Mouse (Mus musculus): ENCODE results near the gene Lenep. TPM values are rescaled to one million over a fixed set of nuclear protein-coding genes. Genes with fewer than 3 reads are reported as not detected.
A peak's percentile ranks its signal among the peaks of the same experiment; 100 is the strongest.

Gene Lenep
- polyA plus RNA-seq, 1 experiment from 2014 or later = not detected

- Histone ChIP-seq H3K4me1 (peaks cover 72% of the 10 kb centered on the region), H3K9me3 (replicated peaks) (0 out of 2 replicates have a peak, but pooled peaks cover 4% of the 10 kb centered on the region), H3K27me3 (replicated peaks) (no peaks in the 10 kb centered on the region), H3K36me3 (peaks cover 43% of the 10 kb centered on the region), H3K9ac (peak overlapping the region; percentile 78), H3K27ac (peak overlapping the region; percentile 94), H3K4me3 (peak overlapping the region; percentile 75), H3K4me2 (peak overlapping the region; percentile 97)
- no peak for ATAC-seq
- WGBS (ENCODE audit: insufficient replicate concordance) = 8% methylated on average over 9 of the region's 9 CpGs
Measured at GRCm38 (mm10) chr3:89419571-89419970, 17.0 kb upstream of the Lenep start.

GRCm38 (mm10) chr3:89418861-89419250 lies 16.3 kb upstream of the Lenep start:
- H3K9ac ChIP-seq = peak overlapping the region; percentile 78
- peak overlapping the region; percentile 75 for H3K4me3 ChIP-seq
- ATAC-seq = no peak
- H3K9me3 ChIP-seq (replicated peaks) = 0 out of 2 replicates have a peak, but pooled peaks cover 4% of the 10 kb centered on the region
- peak overlapping the region; percentile 97 for H3K4me2 ChIP-seq
- no peaks in the 10 kb centered on the region for H3K27me3 ChIP-seq (replicated peaks)
- H3K36me3 ChIP-seq = peaks cover 43% of the 10 kb centered on the region
- H3K27ac ChIP-seq = peak overlapping the region; percentile 94
- H3K4me1 ChIP-seq = peaks cover 65% of the 10 kb centered on the region
- under 1% methylated on average over 16 of the region's 16 CpGs for WGBS (ENCODE audit: insufficient replicate concordance)

GRCm38 (mm10) chr3:89418170-89418860 lies 15.7 kb upstream of the Lenep start, which contains the start of the genes Cks1b and Shc1:
TSS of gene Cks1b (minus strand) at chr3:89418383.
TSS of gene Shc1 (plus strand) at chr3:89418443.
- peaks cover 41% of the 10 kb centered on the region for H3K36me3 ChIP-seq
- under 1% methylated on average over 39 of the region's 39 CpGs for WGBS (ENCODE audit: insufficient replicate concordance)
- peak; percentile 89 for ATAC-seq
- H3K4me3 ChIP-seq = peak within 1 kb of the TSS; percentile 75
- peak within 1 kb of the TSS; percentile 94 for H3K27ac ChIP-seq
- H3K9me3 ChIP-seq (replicated peaks) = 0 out of 2 replicates have a peak, but pooled peaks cover 4% of the 10 kb centered on the region
- peak within 1 kb of the TSS; percentile 97 for H3K4me2 ChIP-seq
- peak within 1 kb of the TSS; percentile 78 for H3K9ac ChIP-seq
- H3K27me3 ChIP-seq (replicated peaks) = no peaks in the 10 kb centered on the region
- peaks cover 60% of the 10 kb centered on the region for H3K4me1 ChIP-seq

- peak overlapping the region; percentile 94 for H3K27ac ChIP-seq
- peaks cover 41% of the 10 kb centered on the region for H3K36me3 ChIP-seq
- peak overlapping the region; percentile 78 for H3K9ac ChIP-seq
- 0% methylated on average over 20 of the region's 20 CpGs for WGBS (ENCODE audit: insufficient replicate concordance)
- H3K4me2 ChIP-seq = peak overlapping the region; percentile 97
- peaks cover 54% of the 10 kb centered on the region for H3K4me1 ChIP-seq
- peak overlapping the region; percentile 75 for H3K4me3 ChIP-seq
- peak; percentile 9 for ATAC-seq
- 0 out of 2 replicates have a peak, but pooled peaks cover 4% of the 10 kb centered on the region for H3K9me3 ChIP-seq (replicated peaks)
- H3K27me3 ChIP-seq (replicated peaks) = no peaks in the 10 kb centered on the region
Measured at GRCm38 (mm10) chr3:89417840-89418169, 15.2 kb upstream of the Lenep start.

GRCm38 (mm10) chr3:89417131-89417530 lies 14.5 kb upstream of the Lenep start:
- H3K27ac ChIP-seq = peak overlapping the region; percentile 94
- H3K9ac ChIP-seq = peak overlapping the region; percentile 78
- H3K36me3 ChIP-seq = peaks cover 39% of the 10 kb centered on the region
- H3K9me3 ChIP-seq (replicated peaks) = 0 out of 2 replicates have a peak, but pooled peaks cover 4% of the 10 kb centered on the region
- no peak for ATAC-seq
- peak overlapping the region; percentile 97 for H3K4me2 ChIP-seq
- H3K4me1 ChIP-seq = peaks cover 50% of the 10 kb centered on the region
- 23% methylated on average over 2 of the region's 2 CpGs for WGBS (ENCODE audit: insufficient replicate concordance)
- H3K27me3 ChIP-seq (replicated peaks) = no peaks in the 10 kb centered on the region
- H3K4me3 ChIP-seq = peak overlapping the region; percentile 75

- no peak overlapping the region; the same call in 1 of the 2 replicates for H3K27ac ChIP-seq
- ATAC-seq = no peak
Measured at GRCm38 (mm10) chr3:89416158-89416557, 13.6 kb upstream of the Lenep start.

GRCm38 (mm10) chr3:89411490-89412393 lies 9.1 kb upstream of the Lenep start, which contains the start of gene Flad1:
TSS of gene Flad1 (minus strand) at chr3:89411870.
- H3K36me3 ChIP-seq = peaks cover 63% of the 10 kb centered on the region

More at GRCm38 (mm10) chr3:89416158-89416557, 13.6 kb upstream of the Lenep start:
- Histone ChIP-seq H3K4me1 (peaks cover 43% of the 10 kb centered on the region), H3K4me2 (peak overlapping the region; percentile 97), H3K27me3 (replicated peaks) (no peaks in the 10 kb centered on the region), H3K36me3 (peaks cover 39% of the 10 kb centered on the region), H3K9me3 (replicated peaks) (0 out of 2 replicates have a peak, but pooled peaks cover 4% of the 10 kb centered on the region), H3K4me3 (peak overlapping the region; percentile 75; the same call in 1 of the 2 replicates), H3K9ac (no peak overlapping the region)
- WGBS (ENCODE audit: insufficient replicate concordance) = 90% methylated on average over 8 of the region's 8 CpGs

GRCm38 (mm10) chr3:89410864-89411263 lies 8.3 kb upstream of the Lenep start:
- 0 out of 2 replicates have a peak, but pooled peaks cover 4% of the 10 kb centered on the region for H3K9me3 ChIP-seq (replicated peaks)
- peaks cover 33% of the 10 kb centered on the region for H3K4me1 ChIP-seq
- H3K4me2 ChIP-seq = peak overlapping the region; percentile 80
- no peaks in the 10 kb centered on the region for H3K27me3 ChIP-seq (replicated peaks)
- ATAC-seq = no peak
- H3K27ac ChIP-seq = peak overlapping the region; percentile 59
- peak overlapping the region; percentile 78 for H3K9ac ChIP-seq
- 67% methylated on average over 10 of the region's 10 CpGs for WGBS (ENCODE audit: insufficient replicate concordance)
- H3K36me3 ChIP-seq = peaks cover 57% of the 10 kb centered on the region
- H3K4me3 ChIP-seq = peak overlapping the region; percentile 71

More at GRCm38 (mm10) chr3:89411490-89412393, 9.1 kb upstream of the Lenep start, which contains the start of gene Flad1:
- Histone ChIP-seq H3K4me3 (peak within 1 kb of the TSS; percentile 71), H3K27ac (peak within 1 kb of the TSS; percentile 79), H3K27me3 (replicated peaks) (no peaks in the 10 kb centered on the region), H3K4me2 (peak within 1 kb of the TSS; percentile 80), H3K9me3 (replicated peaks) (0 out of 2 replicates have a peak, but pooled peaks cover 4% of the 10 kb centered on the region), H3K9ac (peak within 1 kb of the TSS; percentile 78), H3K4me1 (peaks cover 42% of the 10 kb centered on the region)
- ATAC-seq = peak; percentile 100
- 3% methylated on average over 28 of the region's 28 CpGs for WGBS (ENCODE audit: insufficient replicate concordance)

GRCm38 (mm10) chr3:89409701-89410100 lies 7.1 kb upstream of the Lenep start:
- WGBS (ENCODE audit: insufficient replicate concordance) = 84% methylated on average over 3 of the region's 3 CpGs
- ATAC-seq = no peak
- peaks cover 57% of the 10 kb centered on the region for H3K36me3 ChIP-seq

GRCm38 (mm10) chr3:89408448-89408847 lies 5.9 kb upstream of the Lenep start:
- no peaks in the 10 kb centered on the region for H3K9me3 ChIP-seq (replicated peaks)
- 73% methylated on average over 16 of the region's 16 CpGs for WGBS (ENCODE audit: insufficient replicate concordance)
- peaks cover 58% of the 10 kb centered on the region for H3K36me3 ChIP-seq
- no peak overlapping the region for H3K9ac ChIP-seq
- no peak overlapping the region for H3K4me2 ChIP-seq
- H3K27me3 ChIP-seq (replicated peaks) = no peaks in the 10 kb centered on the region
- H3K4me1 ChIP-seq = peaks cover 31% of the 10 kb centered on the region
- no peak for ATAC-seq
- H3K4me3 ChIP-seq = no peak overlapping the region
- H3K27ac ChIP-seq = no peak overlapping the region

More at GRCm38 (mm10) chr3:89409701-89410100, 7.1 kb upstream of the Lenep start:
- H3K9ac ChIP-seq = no peak overlapping the region
- H3K9me3 ChIP-seq (replicated peaks) = 0 out of 2 replicates have a peak, but pooled peaks cover under 1% of the 10 kb centered on the region
- H3K27ac ChIP-seq = no peak overlapping the region
- no peak overlapping the region for H3K4me3 ChIP-seq
- no peak overlapping the region for H3K4me2 ChIP-seq
- peaks cover 31% of the 10 kb centered on the region for H3K4me1 ChIP-seq
- H3K27me3 ChIP-seq (replicated peaks) = no peaks in the 10 kb centered on the region

- Histone ChIP-seq H3K4me2 (no peak overlapping the region), H3K4me1 (peaks cover 28% of the 10 kb centered on the region), H3K4me3 (no peak overlapping the region), H3K36me3 (peaks cover 67% of the 10 kb centered on the region), H3K27ac (no peak overlapping the region; the same call in 1 of the 2 replicates), H3K9ac (no peak overlapping the region), H3K27me3 (replicated peaks) (no peaks in the 10 kb centered on the region), H3K9me3 (replicated peaks) (no peaks in the 10 kb centered on the region)
- WGBS (ENCODE audit: insufficient replicate concordance) = 87% methylated on average over 6 of the region's 6 CpGs
- ATAC-seq = no peak
Measured at GRCm38 (mm10) chr3:89406887-89407286, 4.3 kb upstream of the Lenep start.

Measured in liver, embryonic 12.5 days (tissue).